Mouse (Mus musculus) layer of hippocampus, postnatal 36 days (tissue): Measurements from ENCODE around the gene Dnase1l3. TPM values are rescaled to one million over a fixed set of nuclear protein-coding genes. Genes with fewer than 3 reads are reported as not detected.

Experiments used
- DNase-seq, 2 experiments: peaks; one replicate each; pipeline ENCODE4 v3.0.0; 2022
- total RNA-seq, 2 experiments: library from RNA; stranded (reverse); gene quantifications; 2 replicates each; pipeline ENCODE4 v1.2.3; 2021

Dnase1l3 gene
- total RNA-seq, 2 experiments from 2014 or later, result not detected

DNA sequence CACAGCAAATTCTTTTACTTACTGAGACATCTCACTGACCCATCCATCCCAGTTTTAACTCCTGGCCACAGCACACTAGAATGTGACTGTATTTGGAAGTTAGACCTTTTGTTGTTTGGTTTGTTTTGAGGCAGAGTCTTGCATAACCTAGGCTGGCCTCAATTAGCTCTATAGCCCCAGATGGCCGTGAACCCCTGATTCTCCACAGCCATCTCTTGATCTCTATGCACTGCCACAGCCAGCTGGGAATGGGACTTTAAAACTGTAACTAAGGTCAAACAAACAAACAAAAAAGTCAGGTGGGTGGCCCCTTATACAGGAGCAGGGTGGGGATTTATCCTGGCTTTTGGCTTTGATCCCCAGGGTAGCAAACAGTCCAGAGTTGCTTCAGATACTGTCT, 19.7 kb downstream of the Dnase1l3 start:
- no peak for DNase-seq

DNA sequence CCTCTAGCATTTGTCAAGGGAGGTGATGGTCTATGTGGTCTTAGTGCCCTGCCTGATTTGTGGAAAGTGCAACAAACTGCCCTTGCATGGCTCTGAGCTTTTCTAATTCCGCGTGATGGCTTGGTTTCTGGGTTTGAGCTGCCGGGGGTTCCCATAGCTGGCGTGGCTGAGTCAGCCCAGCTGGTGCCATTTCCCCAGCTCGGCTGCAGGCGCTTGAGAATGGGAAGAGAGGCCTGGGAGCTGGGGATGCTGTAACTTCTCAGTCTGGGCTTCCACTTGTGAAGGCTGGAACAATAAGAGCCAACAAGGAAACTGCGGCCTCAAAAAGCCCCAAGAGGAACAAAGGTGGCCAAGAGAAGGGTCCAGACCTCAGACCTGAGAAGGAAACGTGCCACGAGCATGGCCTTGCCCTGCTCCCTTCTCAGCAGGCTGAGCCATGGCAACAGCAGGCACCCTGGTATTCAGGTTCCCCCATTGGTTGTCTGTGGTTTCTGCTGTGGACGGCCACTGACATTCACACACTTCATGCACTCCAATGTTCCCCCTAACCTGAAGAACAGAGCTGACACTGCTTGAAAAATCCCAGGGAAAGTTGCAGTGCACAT, 22.4 kb downstream of the Dnase1l3 start:
- peak in 1 of 2 experiments; percentile 24 for DNase-seq

DNA sequence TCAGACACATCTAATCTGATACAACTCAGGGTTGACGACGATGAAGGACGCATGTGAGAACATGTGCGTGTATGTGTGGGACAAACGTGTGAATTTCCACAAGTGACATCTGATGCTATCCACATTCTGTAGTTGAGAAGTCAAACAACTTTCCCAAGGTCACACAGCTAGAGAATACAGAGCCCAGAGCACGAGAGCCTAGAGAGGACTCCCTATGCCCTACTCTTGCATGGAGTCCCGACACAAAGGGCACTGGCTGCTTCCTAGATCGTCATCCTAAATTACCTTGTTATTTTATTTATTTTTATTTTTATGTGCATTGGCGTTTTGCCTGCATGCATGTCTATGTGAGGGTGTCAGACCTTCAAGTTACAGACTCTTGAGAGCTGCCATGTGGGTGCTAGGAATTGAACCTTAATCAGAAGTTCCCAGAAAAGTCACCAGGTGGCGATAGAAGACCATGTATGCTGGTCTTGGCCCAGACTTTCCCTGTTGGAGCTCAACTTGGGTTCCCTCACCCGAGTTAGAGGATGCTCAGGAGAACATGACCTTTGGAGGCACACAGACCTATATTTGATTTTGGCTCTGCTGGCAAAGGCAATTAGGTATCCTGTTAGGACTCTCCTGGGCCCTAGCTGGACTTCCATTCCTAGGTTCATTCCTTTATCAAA, 30.0 kb downstream of the Dnase1l3 start:
- DNase-seq, result peak; percentile 45 to 64

DNA sequence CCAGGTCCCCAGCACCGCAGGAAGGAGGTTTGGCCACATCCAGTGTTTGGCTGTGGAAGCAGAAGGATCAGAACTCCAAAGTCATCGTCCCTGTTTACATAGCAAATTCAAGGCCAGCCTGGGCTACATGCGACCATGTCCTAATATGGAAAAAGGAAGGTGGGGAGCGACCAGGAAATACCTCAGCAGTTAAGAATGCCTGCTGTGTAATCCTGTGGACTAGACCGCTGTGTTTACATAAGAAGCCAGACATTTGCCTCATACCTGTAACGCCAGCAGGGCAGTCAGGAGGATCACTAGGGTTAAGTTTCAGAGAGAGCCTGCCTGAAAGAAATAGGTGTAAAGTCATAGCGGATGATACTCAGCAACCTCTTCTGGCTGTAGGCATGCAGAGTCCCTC, 31.2 kb downstream of the Dnase1l3 start:
- DNase-seq, result no peak

DNA sequence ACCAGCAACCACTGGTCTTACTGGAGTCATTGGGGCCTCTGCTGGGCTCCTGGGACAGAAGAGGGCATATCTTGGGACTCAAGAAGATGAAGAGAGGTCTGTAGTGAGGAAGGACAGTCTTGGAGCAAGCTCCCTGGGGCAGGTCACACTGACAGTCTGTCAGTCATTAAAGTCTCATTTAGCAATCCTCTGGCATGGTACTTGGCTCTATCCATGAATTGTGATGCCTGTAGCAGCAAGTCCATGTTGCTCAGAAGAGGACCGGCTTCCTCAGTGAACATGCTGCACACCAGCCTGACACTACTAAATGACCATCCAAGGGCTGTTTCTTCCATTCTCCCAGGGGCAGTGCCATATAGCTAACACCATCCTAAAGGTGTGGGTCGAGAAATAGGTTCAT, 31.7 kb downstream of the Dnase1l3 start:
- DNase-seq, result no peak

DNA sequence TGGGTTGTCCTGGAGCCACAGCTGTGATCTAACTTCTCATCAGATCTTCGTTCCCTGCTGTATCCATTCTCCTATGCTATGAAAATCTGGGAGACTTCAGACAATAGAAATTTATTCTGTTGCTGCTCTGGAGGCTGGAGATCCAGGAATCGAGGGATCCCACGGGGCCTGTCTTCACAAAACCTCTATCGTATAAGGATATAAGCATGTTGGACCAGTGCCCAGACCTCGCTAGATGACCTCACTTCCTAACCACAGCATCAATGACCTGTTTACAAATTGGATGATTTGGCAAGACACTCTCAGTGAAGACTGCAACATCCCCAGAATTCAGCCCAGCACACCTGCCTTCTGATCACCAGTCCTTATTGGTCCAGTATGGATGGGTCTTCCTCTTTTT, 32.7 kb downstream of the Dnase1l3 start:
- DNase-seq, result no peak

DNA sequence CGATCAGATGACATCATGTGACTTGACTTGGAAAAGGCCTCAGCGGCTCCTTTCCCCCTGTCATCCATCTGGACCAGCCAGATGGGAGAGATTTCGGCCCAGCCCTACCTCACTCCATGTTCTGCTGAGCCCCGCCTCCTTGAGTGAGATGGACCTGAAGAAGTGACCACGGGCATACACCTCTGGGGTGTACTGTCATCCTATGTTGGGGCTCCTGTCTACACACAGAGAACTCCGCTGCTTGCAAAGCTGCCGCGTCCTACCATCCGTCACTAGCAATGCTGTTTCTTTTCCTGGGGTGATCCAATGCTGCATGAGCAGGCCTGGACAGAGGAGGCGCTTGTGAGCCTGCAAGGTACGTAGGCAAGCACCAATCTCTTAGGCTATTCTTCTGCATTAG, 33.8 kb downstream of the Dnase1l3 start:
- peak; percentile 27 to 35 for DNase-seq

DNA sequence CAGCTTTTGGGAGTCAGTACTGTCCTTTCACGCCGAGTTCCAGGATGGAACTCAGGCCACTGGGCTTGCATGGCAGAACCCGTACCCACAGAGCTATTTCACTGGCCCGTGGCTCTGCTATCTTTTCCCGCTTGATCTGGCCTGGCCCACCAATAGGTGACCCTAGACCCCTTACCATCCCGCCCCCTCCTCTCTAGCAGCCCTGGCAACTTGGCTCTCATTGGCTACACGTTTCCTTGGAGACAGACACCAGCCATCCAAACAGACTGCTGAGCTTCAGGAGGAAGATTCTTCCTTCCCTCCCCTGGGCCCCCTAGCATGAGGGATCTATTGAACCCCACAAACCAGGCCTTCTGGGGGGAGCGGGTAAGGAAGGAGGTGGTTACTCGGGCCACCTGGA, 37.3 kb downstream of the Dnase1l3 start, which contains the start of gene Gm45521:
Gene Gm45521 (plus strand): TSS at position 240 of the 400 bp plus-strand sequence.
- DNase-seq, result no peak

DNA sequence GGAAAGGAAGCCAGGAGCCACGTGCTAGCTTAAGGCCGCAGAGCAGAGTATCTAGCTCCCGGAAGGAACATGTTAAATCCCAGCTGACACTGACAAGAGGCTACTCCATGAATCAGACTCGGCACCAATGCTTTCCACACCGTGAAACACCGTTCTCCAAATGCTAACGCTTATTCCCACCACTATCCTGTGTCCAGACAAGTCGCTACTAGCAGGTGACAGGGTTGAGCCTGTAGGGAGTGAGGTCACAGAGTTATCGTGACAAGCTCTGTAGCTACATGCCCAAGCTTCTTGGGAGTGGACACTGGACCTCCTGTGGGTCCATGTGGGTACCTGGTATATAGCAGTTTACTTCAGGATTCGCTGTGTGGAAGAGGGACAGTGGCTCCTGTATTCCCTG, 37.9 kb downstream of the Dnase1l3 start:
- no peak for DNase-seq

DNA sequence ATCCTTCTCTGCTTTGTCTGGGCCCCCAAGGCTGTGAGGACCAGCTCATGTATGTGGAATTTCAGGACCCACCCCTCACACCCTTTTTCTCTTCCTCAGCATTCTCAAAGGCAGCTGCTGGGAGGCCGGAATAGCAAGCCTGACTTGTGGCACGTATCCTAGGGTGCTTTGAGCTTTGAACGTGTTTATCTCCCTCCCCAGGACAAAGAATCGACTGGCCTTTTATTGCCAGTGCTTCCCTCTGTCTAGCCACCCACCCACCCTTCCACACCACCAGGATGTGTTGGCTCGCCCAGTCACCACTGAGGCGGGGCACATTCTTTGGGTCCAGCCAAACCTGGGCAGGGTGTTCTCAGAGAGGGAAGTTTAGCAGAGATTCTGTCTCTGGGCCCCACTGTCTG, 40.3 kb downstream of the Dnase1l3 start:
- DNase-seq, result no peak

DNA sequence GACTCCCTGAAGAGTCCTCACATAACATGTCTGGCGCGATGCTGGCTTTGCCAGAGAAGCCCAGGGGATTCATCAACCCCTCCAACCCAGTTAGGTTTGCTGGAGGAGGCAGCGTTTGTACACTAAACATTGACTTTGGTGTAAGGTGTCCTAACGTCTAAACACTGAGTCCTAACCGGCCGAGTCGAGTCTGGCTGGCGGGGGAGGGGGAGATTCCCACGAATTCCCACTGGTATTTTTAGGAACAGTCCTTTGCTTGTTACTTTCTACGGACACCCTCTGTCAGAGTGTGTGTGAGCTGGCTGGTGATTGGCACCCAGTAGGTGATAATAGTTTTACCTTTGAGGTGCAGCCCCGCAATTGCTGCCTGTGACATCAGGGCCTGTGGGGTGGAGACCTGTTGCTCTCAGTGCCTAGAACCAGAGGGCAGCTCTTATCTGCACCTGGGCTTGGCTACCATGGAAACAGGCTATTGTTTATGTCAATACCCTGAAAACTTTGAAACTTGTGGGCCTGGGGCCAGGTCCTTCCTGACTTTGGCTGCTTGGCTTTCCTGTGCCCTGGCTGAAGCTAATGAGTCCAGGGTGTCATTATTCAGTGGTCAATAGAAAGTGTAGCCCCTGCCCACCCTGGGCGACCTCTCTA, 41.6 kb downstream of the Dnase1l3 start:
- DNase-seq, result no peak

DNA sequence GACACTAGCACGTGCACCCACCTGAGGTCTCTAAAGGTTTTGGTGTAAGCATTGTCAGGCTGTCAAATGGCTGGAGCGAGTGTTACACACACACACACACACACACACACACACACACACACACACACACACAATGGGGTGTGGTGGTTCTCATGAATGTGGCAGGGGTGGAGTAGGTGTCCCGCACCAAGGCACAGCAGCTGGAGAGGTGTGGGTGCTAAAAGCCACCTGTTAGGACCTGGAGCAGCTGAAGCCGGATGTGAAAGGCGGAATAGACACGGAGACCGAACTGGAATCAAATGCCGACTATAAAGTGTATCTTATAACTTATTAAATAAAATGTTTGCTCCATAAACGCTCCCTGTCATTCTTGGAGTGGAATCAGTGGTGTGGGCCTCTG, 43.1 kb downstream of the Dnase1l3 start:
- DNase-seq, result no peak

DNA sequence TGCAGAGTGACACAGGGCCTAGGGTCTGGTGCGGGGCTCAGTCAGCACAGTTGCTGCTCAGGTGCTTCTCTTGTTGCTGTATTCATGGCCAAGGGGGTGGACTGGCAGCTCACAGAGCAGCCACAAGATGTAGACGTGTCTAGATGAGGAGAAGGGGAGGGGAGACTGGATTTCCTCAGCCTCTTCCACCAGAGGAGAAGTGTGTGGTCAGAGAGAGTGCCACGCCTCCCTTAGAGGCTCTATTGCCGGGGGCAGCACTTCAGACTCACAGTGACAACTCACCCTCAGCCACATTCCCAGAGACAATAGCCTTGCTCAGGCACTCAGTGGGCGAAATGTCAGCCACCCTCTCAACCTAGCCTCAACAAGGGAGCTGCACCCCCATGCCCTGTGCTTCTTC, 49.1 kb downstream of the Dnase1l3 start:
- DNase-seq, result no peak

DNA sequence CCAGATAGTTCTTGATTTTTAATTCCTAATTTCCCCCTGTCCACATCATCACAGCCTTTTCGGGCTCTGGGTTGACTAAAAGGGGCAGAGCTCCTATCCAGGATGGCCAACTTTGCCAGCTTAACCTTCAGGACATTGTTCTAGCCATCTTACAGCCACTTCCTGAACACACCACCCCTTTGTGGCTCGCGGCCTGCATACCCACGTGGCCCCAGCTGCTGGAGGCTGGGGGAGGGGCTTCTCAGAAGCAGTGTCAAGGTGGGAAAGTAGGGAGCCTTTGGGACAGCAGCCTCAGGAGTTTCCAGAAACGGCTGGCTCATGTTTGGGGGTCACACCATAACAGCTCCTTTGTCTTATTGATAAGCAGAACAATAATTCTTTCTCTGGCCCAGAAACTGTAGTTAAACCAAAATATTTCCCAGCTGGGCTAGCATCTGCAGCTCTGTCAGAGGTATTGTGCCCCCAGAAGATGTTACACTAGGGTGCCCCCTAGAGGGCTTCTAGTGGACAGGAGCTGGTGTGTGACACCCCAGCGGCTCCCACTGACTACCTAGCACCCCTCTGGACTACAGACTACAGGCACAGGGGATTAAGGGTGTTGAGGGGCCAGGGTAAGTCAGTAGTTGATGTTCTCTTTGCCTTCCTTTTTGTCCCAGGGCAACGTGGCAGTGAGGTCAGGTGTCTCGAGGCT, 49.9 kb downstream of the Dnase1l3 start:
- peak in 1 of 2 experiments; percentile 35 for DNase-seq

DNA sequence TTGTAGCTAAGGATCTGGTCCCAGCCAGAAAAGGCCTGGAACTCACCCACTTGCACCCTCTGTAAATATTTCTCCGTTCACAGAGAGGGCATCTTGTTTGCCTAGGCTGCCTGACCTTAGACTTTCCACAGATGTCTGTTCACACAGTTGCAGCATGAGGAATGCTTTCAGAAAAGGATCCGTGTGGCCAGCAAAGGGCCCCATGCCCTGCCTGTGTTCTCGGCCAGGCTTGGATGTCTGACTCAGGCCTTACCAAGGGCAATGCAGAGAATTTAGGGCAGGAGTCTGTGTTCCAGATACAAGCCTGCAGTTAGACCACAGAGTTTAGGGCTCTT, 50.6 kb downstream of the Dnase1l3 start:
- no peak for DNase-seq

DNA sequence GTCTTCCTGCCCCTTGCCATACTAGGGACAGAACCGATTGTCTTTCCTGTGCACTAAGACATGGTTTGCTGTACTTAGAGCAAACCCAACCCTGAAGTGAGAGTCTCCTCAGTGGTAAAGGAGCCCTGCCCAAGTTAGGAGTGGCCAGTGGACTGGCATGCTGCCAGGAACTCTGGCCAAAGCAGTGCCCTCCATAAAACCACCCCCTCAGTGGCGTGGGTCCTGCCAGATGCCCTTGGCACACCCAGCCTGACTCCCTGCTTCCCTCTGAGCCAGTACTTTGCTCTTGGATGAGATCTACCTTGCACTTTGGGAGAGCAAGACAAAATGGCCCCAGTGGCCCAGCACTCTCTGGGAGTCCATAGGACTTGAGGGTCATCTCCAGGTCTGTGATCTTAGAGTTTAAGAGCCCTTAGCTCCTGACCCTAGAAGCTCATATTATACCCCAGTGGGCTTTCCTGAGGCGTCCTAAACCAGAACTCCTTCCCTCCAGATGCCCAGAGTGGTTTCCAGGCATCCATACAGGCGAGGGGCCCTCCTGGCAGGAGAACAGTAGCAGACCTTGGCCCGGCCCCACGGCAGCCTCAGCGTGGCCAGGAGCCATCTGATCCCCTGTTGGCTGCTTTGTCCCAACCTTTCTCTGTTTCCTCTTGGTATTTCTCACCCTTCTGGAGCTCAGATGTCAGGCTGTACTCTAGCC, 51.1 kb downstream of the Dnase1l3 start:
- DNase-seq, result peak; percentile 19 to 37

DNA sequence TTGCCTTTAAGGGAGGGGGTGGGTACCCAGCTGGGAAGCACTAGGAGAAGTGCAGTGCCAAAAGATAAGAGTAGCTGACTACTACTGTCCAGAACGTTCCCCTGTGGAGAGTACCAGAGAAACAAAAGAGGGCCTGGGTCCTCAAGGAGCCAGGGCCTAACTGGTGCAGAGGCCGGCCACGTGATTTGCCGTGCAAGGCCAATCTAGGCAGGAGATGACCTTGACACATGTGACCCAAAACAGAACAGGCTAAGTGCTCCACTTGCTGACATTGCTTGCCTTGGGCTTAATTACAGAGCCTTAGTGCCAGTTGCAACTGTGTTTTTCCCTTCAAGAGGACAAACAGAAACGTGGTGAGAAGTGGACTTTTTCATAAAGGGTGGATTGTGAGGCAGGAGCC, 53.0 kb downstream of the Dnase1l3 start:
- no peak for DNase-seq

DNA sequence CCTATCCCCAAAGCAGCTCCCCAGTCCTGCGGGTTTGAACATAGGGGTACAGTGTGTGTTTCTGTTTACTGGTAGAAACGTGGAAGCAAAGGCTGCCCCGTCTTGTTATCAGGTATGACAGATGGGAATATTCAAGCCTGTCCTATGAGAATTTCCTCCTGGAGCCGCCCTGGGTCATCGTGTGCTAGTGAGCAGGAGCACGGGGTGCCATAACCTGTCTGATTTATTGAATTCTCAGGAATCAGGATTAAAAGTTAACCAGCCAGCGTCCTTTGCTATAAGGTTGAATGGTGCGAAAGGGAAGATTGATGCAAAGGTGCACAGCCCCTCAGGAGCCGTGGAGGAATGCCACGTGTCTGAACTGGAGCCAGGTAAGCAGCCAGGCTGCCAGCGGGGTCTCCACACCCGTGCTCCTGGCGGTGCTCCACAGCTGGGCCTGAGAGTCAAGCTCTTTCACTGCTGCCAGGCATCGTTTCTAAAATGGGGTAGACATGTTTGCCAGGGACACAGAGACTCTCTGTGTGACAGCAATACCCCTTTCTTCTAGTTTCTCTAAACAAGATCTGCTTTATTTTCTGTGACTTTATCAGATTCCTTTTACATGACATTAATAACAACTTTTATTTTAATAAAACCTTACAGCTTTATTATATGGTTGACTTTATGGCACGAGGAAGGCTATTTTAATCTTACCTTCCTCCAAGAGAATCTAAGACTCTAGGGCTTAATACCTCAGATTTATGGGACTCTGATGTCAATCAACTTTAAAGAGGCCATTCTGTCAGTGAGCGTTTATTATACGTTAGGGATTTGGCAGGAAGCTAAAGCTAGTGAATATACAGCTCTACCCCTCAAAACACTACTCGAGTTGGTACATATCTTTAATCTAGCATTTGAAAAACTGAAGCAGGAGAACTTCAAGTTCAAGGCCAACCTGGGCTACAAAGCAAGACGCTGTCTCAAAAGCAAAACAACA, 55.3 kb downstream of the Dnase1l3 start:
- peak; percentile 30 to 39 for DNase-seq

DNA sequence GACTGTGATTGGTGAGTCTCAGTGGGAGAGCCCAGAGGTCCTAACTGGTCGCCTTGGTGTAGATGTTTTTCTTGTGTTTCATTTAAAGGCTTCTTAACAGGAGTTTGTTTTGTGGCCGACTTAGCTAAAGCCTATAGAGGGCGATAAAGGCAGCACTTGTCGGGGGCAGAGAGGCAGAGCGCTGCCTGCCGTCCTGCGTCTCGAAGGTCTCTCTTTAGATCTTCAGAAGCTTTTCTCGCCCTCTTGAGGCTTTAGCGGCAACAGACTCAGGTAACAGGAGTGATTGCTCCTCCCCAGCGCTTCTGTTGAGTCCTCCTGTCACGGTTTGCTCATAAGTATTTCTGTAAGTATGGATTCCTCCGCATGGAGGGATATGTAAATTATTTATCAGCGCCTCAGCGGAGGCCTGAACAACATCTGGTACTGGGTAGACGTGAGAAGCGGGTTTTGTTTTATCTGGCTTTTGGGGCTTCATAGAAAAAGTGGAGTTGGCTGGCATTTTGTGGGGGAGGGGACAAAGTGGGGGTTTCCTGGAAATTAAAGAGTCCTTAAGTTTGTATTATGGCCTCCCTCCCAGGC, 57.2 kb downstream of the Dnase1l3 start:
- DNase-seq, result no peak

DNA sequence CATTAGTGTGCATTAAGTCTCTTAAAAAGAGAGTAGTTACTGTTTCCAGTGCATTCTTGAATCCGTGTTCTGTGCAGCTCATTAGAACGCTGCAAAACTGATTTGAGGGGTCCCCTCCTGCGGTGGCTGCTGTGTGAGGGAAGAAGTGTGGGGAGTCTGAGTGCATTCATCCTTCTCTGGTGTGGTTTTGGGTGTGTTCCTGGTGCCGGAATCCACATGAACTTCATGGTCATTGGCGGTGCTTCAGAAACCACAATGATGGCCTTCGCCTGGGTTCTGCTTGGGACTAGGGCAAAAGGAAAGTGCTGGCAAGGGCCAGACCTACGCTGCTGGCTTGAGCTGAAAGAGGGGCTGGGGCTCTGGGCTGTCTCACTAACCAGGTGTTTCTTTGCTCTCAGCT, 60.2 kb downstream of the Dnase1l3 start:
- no peak for DNase-seq

DNA sequence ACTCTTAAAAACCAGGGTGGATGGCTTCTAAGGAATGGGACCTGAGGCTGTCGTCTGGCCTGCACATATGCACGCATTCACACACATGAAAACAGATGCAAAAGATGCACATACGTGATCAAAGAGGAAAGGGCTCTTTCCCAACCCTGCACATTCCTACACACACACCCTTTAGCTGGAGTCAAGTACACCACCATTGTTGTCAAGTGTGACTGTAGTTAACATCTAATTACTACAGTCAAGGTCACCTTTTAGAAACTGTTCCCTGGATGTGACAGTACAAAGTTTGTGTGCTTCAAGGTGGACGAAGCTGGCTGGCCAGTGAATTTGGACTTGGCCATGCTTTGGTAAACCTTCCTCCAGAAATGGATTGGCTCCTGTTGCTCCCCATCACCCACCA, 62.2 kb downstream of the Dnase1l3 start:
- DNase-seq, result no peak
